Mouse (Mus musculus) C2C12 (cell line): ENCODE measurements around the gene Mfsd5.

Experiments used
- CTCF ChIP-seq: IDR thresholded peaks from one replicate; pipeline ENCODE4 v1.5.1; 2011; ENCODE audit not compliant: control insufficient read depth, insufficient read depth, insufficient read length
- FOSL1 ChIP-seq: IDR thresholded peaks from one replicate; pipeline ENCODE4 v1.8.0; 2011; ENCODE audit warnings: mild to moderate bottlenecking, low read length; ENCODE audit not compliant: poor library complexity, insufficient read depth, severe bottlenecking
- MAX ChIP-seq: IDR thresholded peaks from one replicate; pipeline ENCODE4 v1.6.1; 2011; ENCODE audit warnings: mild to moderate bottlenecking, control low read depth
- MYOD1 ChIP-seq: IDR thresholded peaks from one replicate; pipeline ENCODE4 v1.6.1; 2011; ENCODE audit warnings: low read depth; ENCODE audit not compliant: control insufficient read depth, insufficient read length
- MYOG ChIP-seq: IDR thresholded peaks from one replicate; pipeline ENCODE4 v1.6.1; 2011; ENCODE audit not compliant: control insufficient read depth, insufficient read length; ENCODE audit errors: extremely low read depth
- USF1 ChIP-seq: IDR thresholded peaks from one replicate; pipeline ENCODE4 v1.6.1; 2011; ENCODE audit warnings: low read depth, mild to moderate bottlenecking, control low read depth, moderate library complexity

DNA sequence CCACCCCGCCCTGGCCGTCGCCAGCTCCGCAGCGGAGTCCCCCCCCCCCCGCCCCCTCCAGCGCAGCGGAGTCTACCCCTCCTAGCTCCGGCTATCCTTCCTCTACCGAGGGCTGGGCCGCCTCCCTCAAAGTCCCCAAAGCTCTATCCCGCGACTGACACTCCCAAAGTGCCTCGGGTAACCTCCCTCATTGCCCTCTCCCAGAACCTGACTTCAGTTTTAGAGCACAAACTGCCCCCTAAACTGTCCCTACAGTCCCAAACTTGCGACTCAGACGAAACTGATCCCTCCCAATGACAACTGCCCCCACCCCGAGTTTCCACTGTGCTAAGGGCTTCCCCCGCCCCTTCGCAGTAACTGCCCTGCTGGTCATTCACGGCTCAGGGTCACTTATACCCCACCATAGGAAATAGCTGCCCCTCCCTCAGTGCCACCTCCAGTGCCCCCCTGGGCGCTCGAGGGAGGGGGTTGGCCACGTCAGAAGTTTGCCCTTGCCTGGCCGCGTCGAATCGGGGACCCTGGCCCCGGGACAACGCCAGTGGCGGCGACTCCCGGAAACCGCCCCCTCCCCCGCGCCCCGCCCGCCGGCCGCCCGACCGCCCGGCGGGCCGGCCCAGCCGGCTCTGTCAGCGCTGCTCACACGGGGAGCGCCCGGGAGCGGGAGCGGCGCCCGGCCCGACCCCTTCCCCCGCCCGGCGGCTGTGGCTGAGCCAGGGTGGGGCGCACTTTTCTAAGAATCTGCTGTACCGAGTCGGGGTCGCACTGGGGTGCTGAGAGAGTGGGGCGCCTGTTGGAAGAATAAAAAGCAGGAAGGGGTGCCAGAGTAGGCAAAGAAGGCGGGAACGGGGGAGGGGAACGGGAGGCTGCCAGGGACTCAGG, 31.8 kb upstream of the Mfsd5 start:
- TF ChIP-seq USF1 (no peak), MYOD1 (no peak), CTCF (no peak), MYOG (no peak), MAX (no peak), FOSL1 (no peak)
